Mouse (Mus musculus) liver, postnatal 0 days (tissue): ENCODE results near the gene Sctr.

Experiments
- CTCF ChIP-seq: sonication (generic); IDR thresholded peaks from 2 replicates; pipeline ENCODE4 v1.5.1; 2016; ENCODE audit warnings: antibody characterized with exemption, low read depth
- EP300 ChIP-seq: IDR thresholded peaks from 2 replicates; pipeline ENCODE4 v1.6.1; 2016; ENCODE audit warnings: antibody characterized with exemption, low read depth, mild to moderate bottlenecking

DNA sequence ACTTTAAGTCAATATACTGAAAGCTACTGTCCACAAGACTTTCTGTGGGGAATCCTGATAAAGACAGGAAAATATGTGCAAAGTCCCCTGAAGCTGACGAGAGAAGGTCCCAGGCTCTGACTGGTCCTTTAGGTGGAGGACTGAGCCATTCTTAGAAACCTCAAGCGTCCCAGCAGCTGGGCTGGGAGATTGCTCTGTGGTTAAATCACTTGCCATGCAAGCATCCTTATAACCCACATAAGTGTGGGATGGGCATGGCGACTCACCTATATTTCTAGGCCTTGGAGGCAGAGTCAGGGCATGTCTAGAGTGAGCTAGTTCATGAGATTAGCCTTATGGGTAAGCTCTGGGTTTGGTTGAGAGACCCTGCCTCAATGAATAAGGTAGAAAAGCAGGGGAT lies 59.9 kb downstream of the Sctr start:
- TF ChIP-seq CTCF (no peak), EP300 (no peak)
